Mouse (Mus musculus) spleen, adult 12 weeks (tissue): Measurements from ENCODE around the gene Pttg1.

Source experiments
- DNase-seq: peaks from one replicate; pipeline ENCODE4 v3.0.0; 2022; ENCODE audit warnings: low spot score

The Pttg1 gene

DNA sequence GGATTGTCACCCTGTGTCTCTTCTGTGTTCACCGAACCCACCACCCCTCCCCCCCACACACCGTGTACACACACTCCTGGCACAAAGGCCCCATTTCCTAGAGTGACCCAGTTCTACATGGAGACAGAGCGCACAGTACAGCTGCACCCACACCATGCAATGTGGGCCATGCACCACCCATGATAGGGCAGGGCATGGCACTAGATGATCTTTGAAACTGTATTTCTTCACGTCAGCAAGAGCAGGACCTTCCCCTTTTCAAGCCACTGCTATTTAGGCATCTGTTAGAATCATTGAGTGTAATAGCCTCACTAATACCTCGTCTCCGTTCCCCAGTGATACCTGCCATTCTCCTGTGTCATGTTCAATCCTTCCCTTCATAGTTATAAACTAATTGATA lies 51.1 kb downstream of the Pttg1 start:
- DNase-seq: no peak

GRCm38 (mm10) chr11:43373367-43373766 lies 52.7 kb downstream of the Pttg1 start:
- DNase-seq: no peak

DNA sequence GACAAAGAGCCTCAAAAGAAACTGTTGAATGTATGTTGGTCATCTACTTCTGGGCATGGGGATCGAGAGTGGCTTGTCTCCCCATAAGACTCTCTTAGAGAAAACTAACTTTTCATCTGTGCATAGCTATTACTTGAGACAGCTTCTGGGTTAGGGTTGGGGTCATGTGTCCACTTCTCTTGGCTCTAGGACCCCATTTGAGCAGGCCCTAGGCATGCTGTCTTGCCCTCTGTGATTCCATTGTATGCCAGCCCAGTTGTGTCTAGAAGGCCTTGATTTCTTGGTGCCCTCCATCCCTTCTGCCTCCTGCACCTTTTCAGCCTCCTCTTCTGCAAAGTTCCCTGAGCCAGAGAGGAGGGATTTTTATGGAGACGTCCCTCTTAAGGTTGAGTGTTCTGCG lies 54.2 kb downstream of the Pttg1 start:
- no peak for DNase-seq
